9 mouse cellular contexts compared by ENCODE assay signal in genomic region chr13:43991774-43992173, GRCm38 (mm10).
A peak's percentile ranks its signal among the peaks of the same experiment; 100 is the strongest.
DNase-seq lines count a peak whose midpoint lies in the region; ATAC-seq and TF ChIP-seq lines count a peak whose summit lies in the region.
"Had no signal": no experiment of that assay in that cellular context is flagged by ENCODE, and none has a peak within 500 bp of the region (broad histone marks: within the 10 kb centered on the region; RNA-seq: fewer than 3 reads in every experiment).

No protein-coding gene starts in this region.

- no peaks in the 10 kb centered on the region for H3K27me3 ChIP-seq in forebrain, postnatal 0 days (ENCODE audit: insufficient read depth, low read length)
- H3K27me3 ChIP-seq in forebrain, embryonic 11.5 days (ENCODE audit: control insufficient read depth, insufficient read depth, low read length): no peaks in the 10 kb centered on the region
- H3K27me3 ChIP-seq: limb, embryonic 12.5 days had no signal

- H3K36me3 ChIP-seq in forebrain, postnatal 0 days (ENCODE audit: insufficient read depth): no peaks in the 10 kb centered on the region
- H3K36me3 ChIP-seq in forebrain, embryonic 11.5 days (ENCODE audit: control insufficient read depth, insufficient read depth, low read length): no peaks in the 10 kb centered on the region
- H3K36me3 ChIP-seq: limb, embryonic 12.5 days had no signal

- 14% methylated on average over 5 of the region's 5 CpGs for WGBS in forebrain, postnatal 0 days
- 69% methylated on average over 5 of the region's 5 CpGs for WGBS in forebrain, embryonic 11.5 days

- no peak overlapping the region for H3K9ac ChIP-seq in forebrain, postnatal 0 days
- H3K9ac ChIP-seq in forebrain, embryonic 11.5 days (ENCODE audit: low read length): no peak overlapping the region
- H3K9ac ChIP-seq: limb, embryonic 12.5 days had no signal

- intact Hi-C loops in heart, postnatal 10 days (cut with DNase I): loop anchor here (5.0 kb wide), 1 partner anchor 84 kb away; no protein-coding TSS in a partner anchor
- intact Hi-C loops in left cerebral cortex, postnatal 4 days (cut with DNase I): no loop called here

- no peak for TF ChIP-seq CTCF in forebrain, postnatal 0 days (IDR thresholded peaks at IDR 0.05; ENCODE audit: low read depth)

- ATAC-seq in forebrain, postnatal 0 days: no peak
- no peak for ATAC-seq in forebrain, embryonic 11.5 days (replicated peaks; ENCODE audit: low FRiP score)

- DNase-seq in forebrain, postnatal 0 days: peak; percentile 52
- no peak for DNase-seq in forebrain, embryonic 11.5 days (ENCODE audit: low spot score)
- peak; percentile 44 for DNase-seq in urinary bladder, adult 18-20 months (ENCODE audit: low spot score in 2 of 2)
- DNase-seq in urinary bladder, postnatal 10 days (ENCODE audit: low spot score): no peak
- DNase-seq in heart, postnatal 10 days: peak; percentile 75
- DNase-seq in left cerebral cortex, postnatal 4 days: peak; percentile 54
- peak; percentile 29 for DNase-seq in right cerebral cortex, postnatal 14 days
- no peak for DNase-seq in thymus, postnatal 25 days

- no peak overlapping the region for H3K4me3 ChIP-seq in forebrain, postnatal 0 days (ENCODE audit: low read depth, low read length)
- H3K4me3 ChIP-seq in forebrain, embryonic 11.5 days (ENCODE audit: low read depth, low read length): no peak overlapping the region
- H3K4me3 ChIP-seq: limb, embryonic 12.5 days had no signal

- 0 out of 2 replicates have a peak, but pooled peaks cover 6% of the 10 kb centered on the region for H3K4me1 ChIP-seq in forebrain, postnatal 0 days (ENCODE audit: insufficient read depth)
- H3K4me1 ChIP-seq in forebrain, embryonic 11.5 days (replicated peaks; ENCODE audit: control insufficient read depth, insufficient read depth, low read length): peaks cover 7% of the 10 kb centered on the region; the same call in 1 of the 2 replicates

- H3K27ac ChIP-seq in forebrain, postnatal 0 days (ENCODE audit: low read depth, low read length): no peak overlapping the region
- no peak overlapping the region for H3K27ac ChIP-seq in forebrain, embryonic 11.5 days (ENCODE audit: low read depth, low read length)
- H3K27ac ChIP-seq: limb, embryonic 12.5 days had no signal

- H3K4me2 ChIP-seq in forebrain, postnatal 0 days (ENCODE audit: low read depth): no peak overlapping the region
- no peak overlapping the region for H3K4me2 ChIP-seq in forebrain, embryonic 11.5 days (ENCODE audit: low read depth, low read length, severe bottlenecking)
- H3K4me2 ChIP-seq: limb, embryonic 12.5 days had no signal

- H3K9me3 ChIP-seq in forebrain, postnatal 0 days (ENCODE audit: low read length): no peaks in the 10 kb centered on the region
- no peaks in the 10 kb centered on the region for H3K9me3 ChIP-seq in forebrain, embryonic 11.5 days (ENCODE audit: control insufficient read depth, low read length)
- H3K9me3 ChIP-seq: limb, embryonic 12.5 days had no signal

Comparison
In these comparisons a context has a peak if more than half of its experiments do, and no peak if none do; other contexts are left out.
1. DNase-seq: peak in forebrain, postnatal 0 days (single experiment), urinary bladder, adult 18-20 months (2 of 2), heart, postnatal 10 days (2 of 2), left cerebral cortex, postnatal 4 days (single experiment) and right cerebral cortex, postnatal 14 days (single experiment); none in forebrain, embryonic 11.5 days (single experiment), urinary bladder, postnatal 10 days (single experiment) and thymus, postnatal 25 days (single experiment).